Mouse (Mus musculus): ENCODE data around the gene Rab3c. TPM values are rescaled to one million over a fixed set of nuclear protein-coding genes. Genes with fewer than 3 reads are reported as not detected.

The Rab3c gene
- polyA plus RNA-seq, 1 experiment from 2014 or later = 2.9 TPM

DNA sequence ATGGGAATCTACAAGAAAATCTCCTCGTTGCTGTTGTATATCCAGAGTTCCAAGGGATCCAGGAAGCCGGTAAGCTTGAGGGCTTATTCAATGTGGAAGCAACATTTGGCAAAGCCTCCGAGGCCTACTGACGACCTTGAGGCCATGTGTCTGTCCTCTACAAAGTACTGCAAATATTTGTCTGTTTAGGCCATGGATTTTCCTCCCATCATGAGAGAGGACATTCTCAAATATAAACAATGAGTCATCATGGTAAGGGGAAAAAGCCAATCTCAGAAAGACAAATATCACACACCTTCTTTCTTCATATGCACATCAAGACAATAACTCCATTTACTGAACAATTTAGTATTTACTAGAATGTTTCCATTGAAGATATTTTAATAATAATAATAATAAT lies 158.0 kb downstream of the Rab3c start:
- H3K27me3 ChIP-seq = no peaks in the 10 kb centered on the region
- ATAC-seq (replicated peaks; ENCODE audit: low FRiP score) = no peak
- H3K9ac ChIP-seq = no peak overlapping the region
- no peak overlapping the region for H3K4me2 ChIP-seq
- no peaks in the 10 kb centered on the region for H3K9me3 ChIP-seq (replicated peaks)
- no peaks in the 10 kb centered on the region for H3K4me1 ChIP-seq
- no peak overlapping the region for H3K27ac ChIP-seq
- WGBS = 83% methylated on average over 4 of the region's 4 CpGs
- H3K36me3 ChIP-seq = no peaks in the 10 kb centered on the region
- no peak overlapping the region for H3K4me3 ChIP-seq (replicated peaks)

DNA sequence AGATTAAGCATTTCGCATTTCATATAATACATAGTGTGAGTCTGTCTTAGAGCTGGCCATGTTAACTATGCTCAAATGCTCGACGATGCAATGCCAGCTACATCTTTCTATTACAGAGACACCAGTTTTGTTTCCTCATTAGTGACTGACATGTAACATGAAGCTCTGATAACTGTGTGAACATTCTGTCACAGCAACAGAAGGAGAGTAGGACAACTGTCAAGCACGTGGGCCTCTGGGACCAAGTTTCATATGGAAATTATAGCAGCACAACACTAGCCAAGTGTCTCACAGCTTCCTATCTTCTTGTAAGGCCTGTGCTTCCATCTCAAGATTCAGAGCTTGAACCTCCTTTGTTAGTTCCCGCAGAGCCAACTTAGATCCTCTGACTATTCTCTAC lies 163.9 kb downstream of the Rab3c start:
- H3K27me3 ChIP-seq = no peaks in the 10 kb centered on the region
- H3K36me3 ChIP-seq = no peaks in the 10 kb centered on the region
- no peaks in the 10 kb centered on the region for H3K9me3 ChIP-seq (replicated peaks)
- 90% methylated on average over 5 of the region's 5 CpGs for WGBS
- no peaks in the 10 kb centered on the region for H3K4me1 ChIP-seq
- H3K27ac ChIP-seq = no peak overlapping the region
- H3K4me3 ChIP-seq (replicated peaks) = no peak overlapping the region
- ATAC-seq (replicated peaks; ENCODE audit: low FRiP score) = no peak
- no peak overlapping the region for H3K9ac ChIP-seq
- H3K4me2 ChIP-seq = no peak overlapping the region

DNA sequence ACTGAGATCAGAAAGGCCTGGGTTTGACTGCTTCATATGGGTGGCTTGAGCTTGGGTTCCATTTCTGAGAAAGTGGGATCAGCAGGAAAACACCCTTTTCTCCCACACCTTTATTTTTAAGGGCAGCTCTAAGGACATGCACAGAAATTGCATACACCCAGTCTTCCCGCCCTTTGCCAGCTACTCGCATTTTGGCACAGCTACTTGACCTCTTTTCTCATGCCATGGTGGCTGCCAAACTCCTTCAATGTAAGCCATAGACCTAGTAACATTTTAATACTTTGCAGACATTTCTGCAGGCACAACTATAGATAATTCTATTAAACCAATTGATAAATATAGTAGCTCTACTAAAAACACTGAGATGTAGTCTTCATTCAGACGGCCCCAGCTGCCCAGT lies 164.5 kb downstream of the Rab3c start:
- no peak for ATAC-seq (replicated peaks; ENCODE audit: low FRiP score)
- WGBS = 80% methylated on average over 3 of the region's 3 CpGs
- Histone ChIP-seq H3K27me3 (no peaks in the 10 kb centered on the region), H3K36me3 (no peaks in the 10 kb centered on the region), H3K4me1 (no peaks in the 10 kb centered on the region), H3K9me3 (replicated peaks) (no peaks in the 10 kb centered on the region), H3K4me3 (replicated peaks) (no peak overlapping the region), H3K27ac (no peak overlapping the region), H3K9ac (no peak overlapping the region), H3K4me2 (no peak overlapping the region)

DNA sequence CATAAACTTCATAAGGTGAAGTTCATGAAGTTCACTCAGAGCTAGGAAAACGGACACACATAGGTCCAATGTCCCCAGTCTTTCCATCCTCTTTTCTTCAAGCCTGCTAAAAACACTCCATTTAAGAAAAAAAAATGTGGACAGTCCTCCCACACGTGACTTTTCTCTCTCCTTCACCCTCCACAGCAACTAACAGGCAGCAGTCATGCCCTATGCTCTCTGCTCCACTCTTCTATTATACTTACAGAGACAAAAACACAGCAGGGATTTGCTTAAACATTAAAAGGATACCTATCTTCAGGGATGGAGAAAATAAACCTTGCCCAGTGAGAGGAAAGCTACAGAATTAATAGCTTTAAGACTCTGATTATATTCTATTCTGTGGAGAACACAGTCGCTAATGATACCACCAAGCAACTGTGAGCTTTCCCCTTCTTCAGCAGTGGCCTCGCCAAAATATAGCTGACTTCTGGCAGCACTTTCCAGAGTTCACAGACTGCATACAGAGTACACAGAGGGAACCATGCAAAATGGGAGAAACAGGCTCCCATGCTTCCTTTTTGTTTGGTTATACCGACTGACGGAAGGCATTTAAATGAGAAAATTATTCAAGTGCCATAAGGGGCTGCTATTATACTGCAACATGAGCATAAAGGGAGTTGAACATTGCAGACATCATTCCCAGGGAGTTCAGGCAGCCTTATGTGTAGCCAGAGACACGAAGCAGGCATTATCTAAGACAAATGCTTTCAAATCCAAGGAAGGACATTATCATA lies 165.7 kb downstream of the Rab3c start:
- H3K27me3 ChIP-seq = no peaks in the 10 kb centered on the region
- no peak overlapping the region for H3K27ac ChIP-seq
- no peak overlapping the region for H3K4me2 ChIP-seq
- WGBS = 64% methylated on average over 7 of the region's 7 CpGs
- no peak for ATAC-seq (replicated peaks; ENCODE audit: low FRiP score)
- H3K9me3 ChIP-seq (replicated peaks) = no peaks in the 10 kb centered on the region
- H3K36me3 ChIP-seq = no peaks in the 10 kb centered on the region
- H3K9ac ChIP-seq = no peak overlapping the region
- no peaks in the 10 kb centered on the region for H3K4me1 ChIP-seq
- no peak overlapping the region for H3K4me3 ChIP-seq (replicated peaks)

DNA sequence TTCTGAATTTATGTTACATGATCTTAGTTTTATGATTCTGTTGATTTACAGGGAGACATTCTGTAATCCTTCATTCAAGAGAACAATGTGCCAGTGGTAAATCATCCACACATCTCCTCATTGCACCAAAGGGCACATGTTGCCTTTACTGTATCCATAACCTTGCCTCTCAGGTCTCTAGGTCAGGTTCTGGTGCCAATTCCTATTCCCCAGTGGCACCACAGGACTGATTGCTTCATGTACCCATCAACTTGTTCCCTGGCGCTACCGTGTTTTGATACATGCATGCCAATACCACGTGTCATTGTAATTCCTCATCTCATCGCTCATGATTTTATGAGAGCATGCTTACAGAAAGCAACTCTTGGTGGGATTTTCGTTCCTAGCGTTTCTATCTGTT lies 167.1 kb downstream of the Rab3c start:
- H3K4me2 ChIP-seq = no peak overlapping the region

DNA sequence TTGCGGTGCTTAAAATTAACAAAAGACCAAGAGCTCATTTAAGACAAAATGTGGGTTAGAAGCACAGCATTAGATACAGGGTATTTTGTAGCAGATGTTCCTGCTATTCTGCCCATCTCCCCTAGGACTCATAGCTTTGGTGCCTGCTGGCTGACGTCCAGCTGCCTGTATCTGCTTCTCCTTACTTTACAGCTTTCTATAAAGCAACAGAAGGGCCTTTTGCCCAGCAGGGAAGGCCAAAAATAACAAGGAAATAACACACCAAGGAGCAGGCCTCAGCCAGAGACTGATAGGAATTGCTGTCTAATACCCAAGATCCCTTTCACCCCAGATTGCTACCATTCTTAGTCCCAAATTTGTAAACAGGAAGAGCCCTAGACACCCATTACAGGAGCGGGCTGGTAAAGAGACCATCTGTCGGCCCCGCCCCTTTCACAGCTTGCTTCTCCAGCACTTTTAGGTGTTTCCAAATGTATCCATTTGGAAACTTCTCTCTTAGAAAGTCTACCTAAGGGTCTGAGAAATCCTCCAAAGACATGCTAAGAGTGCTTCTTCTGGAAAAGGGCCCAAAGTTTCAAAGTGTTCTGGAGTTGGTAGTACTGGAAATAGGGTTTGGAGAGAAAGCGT lies 183.3 kb downstream of the Rab3c start:
- no peaks in the 10 kb centered on the region for H3K36me3 ChIP-seq
- H3K27ac ChIP-seq = no peak overlapping the region
- H3K9ac ChIP-seq = no peak overlapping the region
- H3K9me3 ChIP-seq (replicated peaks) = no peaks in the 10 kb centered on the region
- no peaks in the 10 kb centered on the region for H3K27me3 ChIP-seq
- H3K4me1 ChIP-seq = no peaks in the 10 kb centered on the region
- no peak overlapping the region for H3K4me3 ChIP-seq (replicated peaks)
- no peak for ATAC-seq (replicated peaks; ENCODE audit: low FRiP score)
- WGBS = 71% methylated on average over 6 of the region's 6 CpGs
- H3K4me2 ChIP-seq = no peak overlapping the region

More for the DNA sequence above, 167.1 kb downstream of the Rab3c start:
- Histone ChIP-seq H3K36me3 (no peaks in the 10 kb centered on the region), H3K9ac (no peak overlapping the region), H3K27ac (no peak overlapping the region), H3K4me3 (replicated peaks) (no peak overlapping the region), H3K4me1 (no peaks in the 10 kb centered on the region), H3K9me3 (replicated peaks) (no peaks in the 10 kb centered on the region), H3K27me3 (no peaks in the 10 kb centered on the region)
- ATAC-seq (replicated peaks; ENCODE audit: low FRiP score) = no peak
- WGBS = 94% methylated on average over 6 of the region's 6 CpGs

DNA sequence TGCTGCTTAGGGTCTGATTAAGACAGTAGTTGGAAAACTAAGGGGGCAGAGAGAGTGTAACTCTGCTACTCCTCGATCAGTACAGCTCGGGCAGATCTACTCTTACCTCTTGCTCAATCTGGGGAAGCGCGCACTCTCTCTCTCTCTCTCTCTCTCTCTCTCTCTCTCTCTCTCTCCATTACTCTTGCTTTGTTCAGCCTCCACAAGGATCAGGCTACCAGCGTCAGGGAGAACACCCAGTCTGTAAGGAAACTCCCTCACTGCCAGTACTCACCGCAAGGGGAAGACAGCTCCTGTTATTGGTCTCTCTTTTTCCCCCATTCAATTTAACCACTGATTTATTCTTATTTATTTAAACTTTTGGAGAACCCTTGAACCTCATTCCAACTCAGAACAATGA lies 185.8 kb downstream of the Rab3c start:
- Histone ChIP-seq H3K4me3 (replicated peaks) (no peak overlapping the region), H3K27ac (no peak overlapping the region), H3K36me3 (no peaks in the 10 kb centered on the region), H3K27me3 (no peaks in the 10 kb centered on the region), H3K4me2 (no peak overlapping the region), H3K9me3 (replicated peaks) (no peaks in the 10 kb centered on the region), H3K4me1 (no peaks in the 10 kb centered on the region), H3K9ac (no peak overlapping the region)
- no peak for ATAC-seq (replicated peaks; ENCODE audit: low FRiP score)
- 68% methylated on average over 6 of the region's 6 CpGs for WGBS

DNA sequence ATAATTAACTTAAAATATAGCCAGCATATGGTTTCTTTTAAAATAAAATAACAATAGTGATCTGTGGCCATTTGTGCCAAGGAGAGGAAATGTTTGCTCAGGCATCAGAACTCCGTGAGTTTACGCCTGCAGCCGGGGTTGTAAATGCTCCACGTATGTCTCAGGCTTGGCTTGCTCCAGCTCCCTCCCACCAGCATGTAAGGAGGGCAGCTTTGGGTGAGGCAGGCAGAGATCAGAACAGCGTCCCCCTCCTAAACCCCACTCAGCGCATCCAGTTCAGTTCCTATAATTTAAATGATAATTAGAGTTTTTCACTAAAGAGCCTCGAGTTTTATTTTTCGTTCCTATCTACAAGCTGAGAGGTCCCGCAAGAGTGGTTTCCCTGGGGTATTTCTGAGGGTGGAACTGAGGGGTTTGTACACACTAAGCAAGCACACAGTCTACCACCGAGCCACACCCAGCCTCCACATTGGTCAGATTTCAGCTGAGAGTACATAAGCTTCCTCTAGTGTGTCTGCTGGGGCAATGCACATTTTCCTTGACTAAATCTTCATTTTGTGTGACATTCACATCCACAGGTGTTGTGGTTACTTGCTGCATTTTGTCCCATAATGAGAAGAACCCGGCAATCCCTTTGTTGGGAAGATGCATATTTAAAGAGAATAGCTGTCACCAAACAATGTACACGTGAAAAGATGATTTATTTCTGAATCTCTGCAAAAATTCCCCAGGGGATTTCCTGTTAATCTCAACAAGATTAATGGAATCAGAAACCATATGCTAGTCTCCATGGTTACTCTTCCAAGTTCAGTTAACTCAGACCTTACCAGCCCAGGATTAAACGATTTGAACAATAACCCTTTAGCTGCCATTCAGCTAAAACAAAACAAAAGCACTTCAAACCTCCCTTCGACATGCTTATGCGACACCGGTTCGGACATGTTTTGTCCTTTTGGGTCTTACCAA lies 186.8 kb downstream of the Rab3c start:
- Histone ChIP-seq H3K9me3 (replicated peaks) (no peaks in the 10 kb centered on the region), H3K4me2 (no peak overlapping the region), H3K27ac (no peak overlapping the region), H3K9ac (no peak overlapping the region), H3K4me3 (replicated peaks) (no peak overlapping the region), H3K27me3 (no peaks in the 10 kb centered on the region), H3K4me1 (no peaks in the 10 kb centered on the region), H3K36me3 (no peaks in the 10 kb centered on the region)
- no peak for ATAC-seq (replicated peaks; ENCODE audit: low FRiP score)
- 62% methylated on average over 17 of the region's 17 CpGs for WGBS

DNA sequence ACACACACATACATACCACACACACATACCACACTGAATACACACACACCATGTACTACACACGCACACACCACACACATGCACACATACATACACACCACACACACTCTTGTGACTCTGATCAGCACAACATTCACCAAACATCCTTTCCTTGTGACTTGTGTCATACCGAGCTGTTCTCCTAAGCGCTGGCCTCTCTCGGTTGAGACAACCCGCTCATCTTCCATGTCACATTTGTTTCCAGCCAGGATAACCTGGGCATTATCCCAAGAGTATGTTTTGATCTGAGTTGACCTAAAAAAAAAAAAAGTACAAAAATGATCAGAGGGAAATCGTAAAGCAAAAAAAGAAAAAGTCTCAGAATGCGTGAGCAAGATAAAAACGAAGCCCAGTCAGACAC lies 196.8 kb downstream of the Rab3c start:
- 83% methylated on average over 8 of the region's 8 CpGs for WGBS
- Histone ChIP-seq H3K9me3 (replicated peaks) (no peaks in the 10 kb centered on the region), H3K4me1 (no peaks in the 10 kb centered on the region), H3K27ac (no peak overlapping the region), H3K4me3 (replicated peaks) (no peak overlapping the region), H3K4me2 (no peak overlapping the region), H3K9ac (no peak overlapping the region), H3K36me3 (no peaks in the 10 kb centered on the region), H3K27me3 (no peaks in the 10 kb centered on the region)
- no peak for ATAC-seq (replicated peaks; ENCODE audit: low FRiP score)

DNA sequence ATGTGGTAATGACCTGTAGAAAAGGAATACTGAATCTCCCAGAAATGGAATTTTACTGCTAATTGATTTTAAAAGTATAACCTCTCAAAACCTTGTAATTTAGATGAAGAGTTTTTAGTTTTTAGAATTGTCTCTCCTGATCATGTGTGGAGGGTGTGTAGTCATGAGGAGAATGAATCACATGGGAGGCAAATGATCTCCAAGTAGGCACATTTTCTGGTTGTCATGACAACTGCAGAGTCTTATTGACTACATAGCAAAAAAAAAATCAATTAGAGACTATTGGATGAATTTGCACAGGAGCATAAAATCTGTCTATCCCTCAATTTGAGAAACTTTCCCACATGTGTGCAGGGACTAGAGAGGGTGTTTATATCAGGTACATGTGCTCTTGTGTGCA lies 199.6 kb downstream of the Rab3c start:
- Histone ChIP-seq H3K4me1 (no peaks in the 10 kb centered on the region), H3K27me3 (no peaks in the 10 kb centered on the region), H3K4me2 (no peak overlapping the region), H3K4me3 (replicated peaks) (no peak overlapping the region), H3K36me3 (no peaks in the 10 kb centered on the region), H3K9ac (no peak overlapping the region), H3K9me3 (replicated peaks) (no peaks in the 10 kb centered on the region), H3K27ac (no peak overlapping the region)
- ATAC-seq (replicated peaks; ENCODE audit: low FRiP score) = no peak

DNA sequence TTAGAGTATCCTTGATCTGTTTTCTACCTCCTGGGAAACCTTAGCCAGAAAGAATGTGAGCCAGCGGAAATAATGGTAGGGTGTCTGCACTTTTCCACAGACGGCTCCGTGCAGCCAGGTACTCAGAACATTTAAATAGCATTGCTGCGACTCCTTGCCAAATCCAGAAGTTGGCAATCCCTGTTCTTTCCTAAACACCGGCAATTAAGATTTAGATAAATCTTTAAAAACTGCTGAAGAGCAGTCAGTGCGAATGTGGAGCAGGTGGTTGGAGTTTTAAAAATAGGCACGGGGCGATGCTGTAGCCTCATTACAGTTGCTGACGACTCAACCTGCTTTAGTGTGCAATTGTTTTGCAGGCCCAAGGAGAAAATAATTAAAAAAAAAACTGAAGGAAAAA lies 205.2 kb downstream of the Rab3c start:
- Histone ChIP-seq H3K27me3 (no peaks in the 10 kb centered on the region), H3K36me3 (no peaks in the 10 kb centered on the region), H3K4me3 (replicated peaks) (no peak overlapping the region), H3K4me1 (no peaks in the 10 kb centered on the region), H3K9ac (no peak overlapping the region), H3K27ac (no peak overlapping the region), H3K4me2 (no peak overlapping the region), H3K9me3 (replicated peaks) (no peaks in the 10 kb centered on the region)
- WGBS = 89% methylated on average over 9 of the region's 9 CpGs
- no peak for ATAC-seq (replicated peaks; ENCODE audit: low FRiP score)

DNA sequence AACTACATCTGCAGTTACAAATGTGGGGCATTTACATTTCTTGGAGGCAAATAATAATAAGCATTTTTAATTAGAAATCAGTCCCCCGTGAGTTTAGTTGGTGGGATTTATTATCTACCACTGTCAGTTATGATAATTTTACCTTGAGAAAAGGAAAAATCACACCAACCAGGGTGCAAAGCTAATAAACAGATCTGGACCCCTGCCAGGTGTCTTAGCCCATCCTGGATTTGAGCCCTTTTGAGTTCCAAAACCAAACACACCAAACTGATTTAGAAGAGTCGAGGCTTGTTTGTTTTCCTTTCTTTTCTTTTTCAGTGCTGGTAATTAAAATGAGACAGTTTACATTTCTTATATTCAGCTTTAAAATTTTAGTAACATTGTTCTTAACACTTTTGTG lies 206.6 kb downstream of the Rab3c start:
- WGBS = 73% methylated on average over 2 of the region's 2 CpGs

More for the DNA sequence above, 206.6 kb downstream of the Rab3c start:
- Histone ChIP-seq H3K4me3 (replicated peaks) (no peak overlapping the region), H3K9me3 (replicated peaks) (no peaks in the 10 kb centered on the region), H3K4me2 (no peak overlapping the region), H3K27ac (no peak overlapping the region), H3K9ac (no peak overlapping the region), H3K4me1 (no peaks in the 10 kb centered on the region), H3K27me3 (no peaks in the 10 kb centered on the region), H3K36me3 (no peaks in the 10 kb centered on the region)
- ATAC-seq (replicated peaks; ENCODE audit: low FRiP score) = no peak
